13 mouse cellular contexts compared by ENCODE assay signal in genomic region chr4:98739753-98740152, GRCm38 (mm10). TPM values are rescaled to one million over a fixed set of nuclear protein-coding genes. Genes with fewer than 3 reads are reported as not detected.
DNase-seq lines count a peak whose midpoint lies in the region; ATAC-seq and TF ChIP-seq lines count a peak whose summit lies in the region.
"Had no signal": no experiment of that assay in that cellular context is flagged by ENCODE, and none has a peak within 500 bp of the region (broad histone marks: within the 10 kb centered on the region; RNA-seq: fewer than 3 reads in every experiment).

No protein-coding gene starts in this region.

- no peak for TF ChIP-seq CTCF in ES-Bruce4 (IDR thresholded peaks at IDR 0.05; ENCODE audit: low read depth, low read length)
- peak; percentile 81 for TF ChIP-seq CTCF in kidney, postnatal 0 days (IDR thresholded peaks at IDR 0.05; ENCODE audit: low read depth)

- ATAC-seq in kidney, embryonic 14.5 days (ENCODE audit: low FRiP score, low TSS enrichment): 0 out of 2 replicates have a peak, but pooled peaks have one; percentile 55
- no peak; the same call in 1 of the 2 replicates for ATAC-seq in kidney, postnatal 0 days (replicated peaks; ENCODE audit: low FRiP score, low read depth)

- WGBS in kidney, embryonic 14.5 days: 36% methylated on average over 2 of the region's 2 CpGs
- 41% methylated on average over 2 of the region's 2 CpGs for WGBS in kidney, postnatal 0 days

- no peak for TF ChIP-seq EP300 in ES-Bruce4 (IDR thresholded peaks at IDR 0.05; ENCODE audit: insufficient read depth, low read depth, low read length)

- H3K4me2 ChIP-seq in kidney, embryonic 14.5 days (replicated peaks; ENCODE audit: low read depth, low read length): no peak overlapping the region
- H3K4me2 ChIP-seq in kidney, postnatal 0 days (ENCODE audit: low read length): no peak overlapping the region

- H3K9ac ChIP-seq in kidney, embryonic 14.5 days (ENCODE audit: low read depth, low read length): no peak overlapping the region
- no peak overlapping the region for H3K9ac ChIP-seq in ES-Bruce4 (ENCODE audit: low read depth, poor library complexity, severe bottlenecking)
- H3K9ac ChIP-seq in kidney, postnatal 0 days (ENCODE audit: low read depth, low read length): no peak overlapping the region

- intact Hi-C loops in gastrocnemius, postnatal 14 days (cut with DNase I; ENCODE audit: low total_unique reads): loop anchor here (5.0 kb wide), 1 partner anchor 148 kb away; no protein-coding TSS in a partner anchor

- peaks cover 9% of the 10 kb centered on the region; the same call in 1 of the 2 replicates for H3K4me1 ChIP-seq in kidney, embryonic 14.5 days (ENCODE audit: control insufficient read depth, insufficient read depth, low read length)
- H3K4me1 ChIP-seq in ES-Bruce4 (ENCODE audit: control insufficient read depth, insufficient read depth, low read length): peaks cover 4% of the 10 kb centered on the region
- H3K4me1 ChIP-seq in kidney, postnatal 0 days (replicated peaks; ENCODE audit: insufficient read depth, low read length): no peaks in the 10 kb centered on the region; the same call in 1 of the 2 replicates

- no peak for TF ChIP-seq POLR2A in ES-Bruce4 (IDR thresholded peaks at IDR 0.05; ENCODE audit: insufficient read depth, low read length)

- no peaks in the 10 kb centered on the region for H3K9me3 ChIP-seq in kidney, embryonic 14.5 days (ENCODE audit: control insufficient read depth, low read length)
- no peaks in the 10 kb centered on the region for H3K9me3 ChIP-seq in ES-Bruce4 (replicated peaks; ENCODE audit: control insufficient read depth, insufficient read depth, low read length, poor library complexity, severe bottlenecking)
- H3K9me3 ChIP-seq in kidney, postnatal 0 days (replicated peaks; ENCODE audit: low read length): no peaks in the 10 kb centered on the region

- H3K27ac ChIP-seq in kidney, embryonic 14.5 days (ENCODE audit: low read depth, low read length): no peak overlapping the region
- peak overlapping the region; percentile 37; the same call in 1 of the 2 replicates for H3K27ac ChIP-seq in ES-Bruce4 (ENCODE audit: insufficient read depth, low read length)
- H3K27ac ChIP-seq in kidney, postnatal 0 days: no peak overlapping the region

- no peaks in the 10 kb centered on the region for H3K27me3 ChIP-seq in kidney, embryonic 14.5 days (ENCODE audit: control insufficient read depth, insufficient read depth, low read length)
- H3K27me3 ChIP-seq in ES-Bruce4 (ENCODE audit: control insufficient read depth, insufficient read depth, low read length, poor library complexity, severe bottlenecking): no peaks in the 10 kb centered on the region
- H3K27me3 ChIP-seq in kidney, postnatal 0 days (ENCODE audit: insufficient read depth, low read length): no peaks in the 10 kb centered on the region

- no peak overlapping the region for H3K4me3 ChIP-seq in kidney, embryonic 14.5 days (ENCODE audit: low read length)
- no peak overlapping the region for H3K4me3 ChIP-seq in ES-Bruce4 (ENCODE audit: low read depth, low read length)
- H3K4me3 ChIP-seq in kidney, postnatal 0 days (replicated peaks; ENCODE audit: low read depth, low read length): no peak overlapping the region

- no peaks in the 10 kb centered on the region for H3K36me3 ChIP-seq in kidney, embryonic 14.5 days (ENCODE audit: control insufficient read depth, insufficient read depth, low read length)
- H3K36me3 ChIP-seq in ES-Bruce4 (ENCODE audit: control insufficient read depth, insufficient read depth, low read length, poor library complexity, severe bottlenecking): peaks cover 43% of the 10 kb centered on the region
- H3K36me3 ChIP-seq in kidney, postnatal 0 days (ENCODE audit: insufficient read depth, low read length): no peaks in the 10 kb centered on the region

- DNase-seq in kidney, postnatal 4 days: no peak
- peak; percentile 59 for DNase-seq in 416B (ENCODE audit: low read depth)
- peak; percentile 86 for DNase-seq in kidney, postnatal 0 days (ENCODE audit: low spot score)
- DNase-seq in spleen, postnatal 10 days (ENCODE audit: low spot score in 2 of 2): no peak
- DNase-seq in gastrocnemius, postnatal 14 days: no peak
- no peak for DNase-seq in testis, postnatal 10 days (ENCODE audit: low spot score)
- DNase-seq: cerebellum, postnatal 36 days; gastrocnemius, postnatal 25 days; right cerebral cortex, postnatal 25 days had no signal

RNA-seq across cellular contexts. Expression of gene L1td1, which starts 13.2 kb away (rescaled TPM):
- polyA plus RNA-seq in kidney, embryonic 14.5 days (2014; fragmentation: Nextera tagmentation; extraction: Ambion mirVana): 0.64 and 0.79 TPM in 2 replicates
- polyA plus RNA-seq in ES-Bruce4 (2011; ENCODE audit: insufficient read depth, insufficient read length, low read depth, missing spikeins): 236 and 254 TPM in 2 replicates
- 0.18 and 0.24 TPM in 2 replicates for polyA plus RNA-seq in kidney, postnatal 0 days (2015; fragmentation: Nextera tagmentation; extraction: Ambion mirVana)
- total RNA-seq in gastrocnemius, postnatal 14 days (2021): not detected
- total RNA-seq: gastrocnemius, postnatal 25 days; layer of hippocampus, adult 18-20 months; megakaryocyte, adult 5-6 weeks had no signal

Comparison
In these comparisons a context has a peak if more than half of its experiments do, and no peak if none do; other contexts are left out.
1. DNase-seq: peak in 416B (single experiment) and kidney, postnatal 0 days (single experiment); none in kidney, postnatal 4 days (0 of 2), spleen, postnatal 10 days (0 of 2), gastrocnemius, postnatal 14 days (single experiment) and testis, postnatal 10 days (single experiment).
2. RNA of gene L1td1, which starts 13.2 kb away (polyA plus RNA-seq): 236 to 254 TPM in ES-Bruce4; 0.64 to 0.79 TPM in kidney, embryonic 14.5 days and 0.18 to 0.24 TPM in kidney, postnatal 0 days; every median in the first group is over 100 times any median in the second.